Mouse (Mus musculus) adrenal gland, postnatal 25 days (tissue): Measurements from ENCODE around the gene Lonp2. TPM values are rescaled to one million over a fixed set of nuclear protein-coding genes. Genes with fewer than 3 reads are reported as not detected.

Experiments
- DNase-seq: peaks from one replicate; pipeline ENCODE4 v3.0.0; 2021; ENCODE audit warnings: mixed read lengths
- total RNA-seq: library from RNA; stranded (reverse); gene quantifications from 2 replicates; pipeline ENCODE4 v1.2.3, GENCODE M21; 2021

Lonp2 gene
- total RNA-seq, 1 experiment from 2014 or later, result 109 TPM

DNA sequence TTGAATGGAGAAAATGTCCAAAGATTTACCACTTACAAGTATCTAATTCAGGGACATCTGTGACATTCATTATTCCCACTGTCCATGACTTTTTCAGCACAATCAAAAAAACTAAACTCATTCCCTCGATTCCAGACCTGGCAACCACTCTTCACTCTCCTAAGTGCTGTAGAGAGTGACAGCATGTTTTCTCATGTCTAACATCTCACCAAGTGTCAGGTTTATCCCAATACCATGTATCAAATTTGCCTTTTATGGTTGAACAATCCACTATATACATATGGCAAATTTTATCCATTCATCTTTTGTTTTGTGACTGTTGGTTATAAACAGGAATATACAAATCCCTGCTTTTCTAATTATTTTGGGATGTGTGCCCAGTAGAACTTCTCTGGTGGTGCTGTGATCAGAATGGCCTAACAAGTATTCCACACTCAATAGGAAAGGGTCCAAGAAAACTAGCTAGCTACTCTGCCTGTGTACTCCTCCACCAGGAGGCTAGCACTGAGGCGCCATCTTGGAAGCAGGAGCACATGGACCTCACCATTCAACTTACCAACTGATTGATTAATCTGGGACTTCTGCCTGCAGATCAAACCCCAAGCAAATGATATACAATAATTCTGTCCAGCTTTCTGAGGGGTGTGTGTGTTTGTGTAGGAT lies 94.6 kb downstream of the Lonp2 start:
- no peak for DNase-seq

DNA sequence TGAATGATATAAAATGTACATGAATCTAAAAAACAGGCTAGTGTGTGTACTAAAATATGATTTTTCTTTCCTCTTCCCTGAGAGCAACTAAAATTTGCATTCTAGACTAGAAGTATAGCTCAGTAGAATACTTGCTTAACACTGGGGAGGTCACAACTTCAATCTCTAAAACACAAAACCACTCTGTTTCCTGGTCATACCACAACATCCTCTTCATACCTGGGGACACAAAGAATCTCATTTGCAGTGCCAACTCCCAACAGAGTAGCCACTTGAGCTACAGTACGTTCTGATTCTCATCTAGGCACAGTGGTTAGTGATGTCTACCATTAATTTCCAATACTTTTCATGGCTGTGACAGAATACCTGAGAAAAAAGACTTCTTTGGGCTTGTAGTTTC lies 95.5 kb downstream of the Lonp2 start:
- no peak for DNase-seq

DNA sequence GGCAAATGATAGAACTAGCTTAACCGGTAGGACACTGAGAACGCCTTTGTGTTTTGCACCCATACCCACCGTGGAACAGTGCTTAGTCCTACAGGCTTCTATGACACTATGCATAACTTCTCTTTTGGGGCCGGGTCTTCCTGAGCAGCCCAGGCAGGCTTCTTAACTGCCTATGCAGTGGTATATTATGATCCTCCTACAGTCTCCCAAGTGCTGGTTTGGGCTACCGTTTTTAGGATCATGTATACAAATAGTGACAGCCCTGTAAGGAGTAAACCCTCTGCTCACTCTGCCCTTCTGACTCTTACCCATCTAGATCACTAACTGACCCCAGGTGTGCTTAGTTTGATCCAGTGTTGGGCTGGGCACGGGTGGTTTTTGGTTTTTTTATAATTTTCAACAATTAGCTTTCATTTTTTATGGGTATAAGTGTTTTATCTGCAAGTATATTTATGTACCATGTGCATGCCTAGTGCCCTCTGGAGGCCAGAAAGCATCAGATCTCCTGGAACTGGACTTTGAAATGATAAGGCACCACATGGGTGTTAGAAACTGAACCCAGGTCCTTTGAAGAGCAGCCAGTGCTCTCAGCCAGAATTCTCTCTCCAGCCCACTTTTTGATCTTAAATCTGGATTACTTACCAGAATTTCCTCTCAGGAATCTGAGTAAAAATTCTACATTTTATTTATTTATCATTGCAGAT lies 97.1 kb downstream of the Lonp2 start:
- DNase-seq, result no peak

DNA sequence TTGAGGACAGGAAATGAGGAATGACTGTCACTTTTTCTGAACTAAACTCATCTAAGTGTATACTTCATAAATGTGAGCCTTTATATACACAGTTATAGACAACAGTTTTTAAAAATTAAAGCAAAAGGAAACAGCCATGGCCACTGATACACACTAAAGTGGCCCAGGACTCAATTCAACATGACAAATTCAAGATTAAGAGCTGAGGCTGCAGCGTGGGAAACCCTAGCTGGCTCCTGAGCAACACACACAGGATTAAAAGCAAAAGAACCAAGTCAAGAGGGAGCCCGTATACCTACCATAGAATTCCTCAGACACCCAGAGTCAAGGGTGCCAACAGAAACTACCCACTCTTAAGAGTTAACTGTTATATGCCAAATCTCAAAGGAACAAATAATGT lies 97.6 kb downstream of the Lonp2 start:
- no peak for DNase-seq

GRCm38 (mm10) chr8:86726959-86727358 lies 103.1 kb downstream of the Lonp2 start:
- DNase-seq, result no peak

DNA sequence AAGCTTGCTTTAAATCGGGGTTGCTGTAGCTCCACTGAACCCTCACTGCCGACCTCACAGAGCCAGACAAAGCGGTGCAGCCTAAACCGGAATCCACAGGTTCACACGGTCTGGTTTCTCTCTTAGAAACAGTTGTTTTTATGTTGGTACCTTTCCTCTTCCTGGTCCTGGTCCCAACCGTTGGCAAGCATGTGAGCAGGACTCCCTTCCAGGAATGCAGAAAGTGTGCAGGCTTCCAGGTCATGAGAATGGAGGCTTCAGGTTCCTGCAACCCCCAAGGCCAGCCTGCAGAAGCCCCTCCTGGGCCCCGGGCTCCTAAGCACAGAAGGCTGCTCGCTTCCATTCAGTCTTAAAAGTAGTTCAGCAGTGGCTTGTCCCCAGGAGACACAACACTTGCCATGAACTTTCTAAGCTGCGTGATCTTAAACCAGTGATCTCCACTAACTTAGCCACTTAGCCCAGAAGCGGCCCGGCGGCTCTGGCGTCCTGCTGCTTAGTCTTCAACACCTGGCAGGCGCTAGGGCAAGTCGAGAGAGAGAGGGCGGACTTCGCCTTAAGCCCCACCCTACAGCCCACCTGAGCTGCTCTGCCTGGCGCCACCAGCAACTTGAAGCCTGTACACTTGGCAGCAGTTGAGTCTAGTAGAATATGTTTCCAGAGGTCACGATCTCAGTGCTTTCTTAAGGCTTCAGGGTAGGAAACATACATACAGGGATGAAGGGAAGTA lies 104.5 kb downstream of the Lonp2 start:
- DNase-seq, result no peak

- DNase-seq, result no peak
These were observed 106.5 kb downstream of the Lonp2 start for GRCm38 (mm10) chr8:86730303-86730702.

DNA sequence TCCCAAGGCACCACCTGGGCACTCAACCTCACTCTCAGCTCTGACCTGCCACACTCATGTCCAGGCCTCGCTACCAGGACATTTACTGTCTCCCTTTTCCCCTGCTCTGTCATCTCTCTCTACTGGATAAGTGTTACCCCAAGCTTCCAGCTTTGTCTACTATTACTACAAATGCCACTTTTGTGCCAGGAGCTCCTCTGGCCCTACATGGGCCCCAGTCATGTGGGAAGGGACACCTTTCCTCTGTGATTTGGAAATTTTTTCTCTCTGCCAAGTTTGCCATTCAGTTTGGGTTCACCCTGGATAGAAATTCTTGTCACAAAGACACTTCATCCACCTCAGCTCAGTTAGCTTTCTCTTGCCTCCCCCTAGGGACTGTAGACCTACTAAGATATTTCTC lies 107.0 kb downstream of the Lonp2 start:
- DNase-seq, result no peak

DNA sequence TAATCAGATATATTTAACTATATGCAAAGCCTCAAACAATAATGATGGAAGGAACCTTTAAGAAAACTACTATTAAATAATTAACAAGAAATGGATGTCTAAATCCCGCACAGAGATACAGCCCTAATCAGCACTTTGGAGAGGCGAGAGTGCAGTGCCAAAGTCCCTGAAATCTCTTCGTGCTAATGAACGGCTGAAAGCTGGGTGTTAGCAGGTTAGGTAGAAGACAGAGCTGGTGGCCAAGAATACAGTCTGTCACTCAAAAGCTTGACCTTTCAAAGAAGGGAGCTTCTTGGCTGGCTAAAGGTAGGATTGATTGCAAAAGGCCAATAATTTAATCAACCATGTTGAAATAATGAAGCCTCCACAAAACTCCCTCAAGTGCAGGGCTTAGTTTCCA lies 110.3 kb downstream of the Lonp2 start:
- no peak for DNase-seq

GRCm38 (mm10) chr8:86734954-86735353 lies 111.1 kb downstream of the Lonp2 start:
- no peak for DNase-seq

DNA sequence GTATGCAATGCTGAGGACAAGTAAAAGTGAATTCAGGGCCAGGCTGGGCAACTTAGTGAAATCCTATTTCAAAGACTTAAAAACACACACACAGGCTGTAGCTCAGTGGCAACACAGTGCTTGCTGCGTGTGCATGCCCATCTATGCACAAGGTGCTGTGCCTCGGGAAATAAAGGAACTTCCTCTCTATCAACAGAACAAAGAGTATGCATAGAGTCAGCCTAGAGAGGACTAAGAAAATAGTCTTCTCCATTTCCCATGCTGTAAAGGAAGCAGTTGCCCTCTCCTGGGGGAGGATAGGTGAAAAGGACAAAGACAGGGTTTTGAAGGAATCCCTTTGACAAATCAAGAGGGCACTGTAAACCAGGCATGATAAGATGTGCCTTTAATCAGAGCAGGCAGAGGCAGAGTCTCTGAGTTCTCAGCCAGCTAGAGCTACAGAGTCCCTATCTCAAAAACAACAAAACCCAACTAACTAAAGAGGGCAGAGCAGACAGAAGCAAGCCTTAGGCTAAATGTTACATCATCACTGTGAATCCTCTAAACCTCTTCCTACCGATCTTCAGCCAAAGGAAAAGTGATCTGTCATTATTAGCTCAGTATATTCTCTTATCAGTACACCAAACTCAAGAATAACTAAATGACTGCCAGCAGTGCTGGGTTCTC lies 111.7 kb downstream of the Lonp2 start:
- no peak for DNase-seq

DNA sequence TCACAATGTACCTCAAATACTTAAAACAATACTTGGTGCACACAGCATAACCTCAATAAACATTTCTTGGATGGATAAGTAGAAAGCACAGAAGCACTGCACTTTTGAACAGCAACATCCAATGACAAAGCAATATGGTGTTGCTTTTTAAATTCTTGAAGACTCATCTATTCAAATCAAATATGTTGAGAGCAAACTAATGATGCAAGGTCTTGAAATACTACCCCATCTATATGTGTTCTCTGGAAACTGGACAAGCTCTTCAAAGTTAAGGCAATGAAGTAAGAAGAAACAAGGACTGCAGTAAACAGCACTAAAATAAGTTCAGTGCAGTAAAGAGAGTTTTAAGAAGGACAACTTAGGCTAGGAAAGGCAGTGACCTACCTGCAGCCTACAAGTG lies 117.1 kb downstream of the Lonp2 start:
- no peak for DNase-seq

GRCm38 (mm10) chr8:86741627-86742026 lies 117.8 kb downstream of the Lonp2 start:
- no peak for DNase-seq

DNA sequence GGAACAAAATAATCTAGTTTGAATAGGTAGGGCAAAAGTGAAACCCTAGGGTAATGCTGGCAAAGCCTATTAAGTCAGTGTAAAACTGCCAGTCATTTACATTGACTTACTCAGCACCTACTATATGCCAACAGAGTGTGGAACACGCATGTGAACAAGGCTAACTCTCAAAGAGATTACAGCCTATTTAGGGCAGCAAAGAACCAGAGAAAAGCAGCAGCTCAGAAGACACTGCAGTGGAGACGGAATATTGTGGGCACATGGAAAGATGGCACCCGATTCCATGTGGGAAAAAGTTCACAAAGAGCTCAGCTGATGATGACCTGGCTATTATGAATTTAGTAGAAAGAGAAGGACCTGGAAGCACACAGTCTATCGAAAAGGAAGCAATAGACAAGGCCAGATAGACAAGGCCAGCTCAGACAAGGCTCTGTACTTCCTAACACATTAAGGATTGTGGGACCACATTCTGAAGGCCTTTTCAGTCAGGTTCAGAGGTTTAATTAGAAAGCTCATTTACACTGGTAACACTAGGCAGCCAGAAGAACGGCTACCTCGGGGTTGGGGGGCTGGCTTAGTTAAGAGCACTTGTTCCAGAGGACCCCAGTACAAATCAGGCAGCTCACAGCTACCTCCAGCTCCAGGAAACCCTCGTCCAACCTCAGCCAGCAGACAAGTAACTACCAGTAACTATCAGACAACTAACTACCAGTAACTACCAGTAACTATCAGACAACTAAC lies 118.9 kb downstream of the Lonp2 start:
- DNase-seq, result no peak

- no peak for DNase-seq
These were observed 120.7 kb downstream of the Lonp2 start for GRCm38 (mm10) chr8:86744313-86745220.

GRCm38 (mm10) chr8:86745221-86745934 lies 121.5 kb downstream of the Lonp2 start, which contains the start of the genes Gm10638 and Siah1a:
Gm10638 (plus strand) TSS chr8:86745699.
Siah1a (minus strand) TSS chr8:86745934.
- DNase-seq, result peak; percentile 69

GRCm38 (mm10) chr8:86745935-86746441 lies 122.1 kb downstream of the Lonp2 start:
- DNase-seq, result peak; percentile 97

DNA sequence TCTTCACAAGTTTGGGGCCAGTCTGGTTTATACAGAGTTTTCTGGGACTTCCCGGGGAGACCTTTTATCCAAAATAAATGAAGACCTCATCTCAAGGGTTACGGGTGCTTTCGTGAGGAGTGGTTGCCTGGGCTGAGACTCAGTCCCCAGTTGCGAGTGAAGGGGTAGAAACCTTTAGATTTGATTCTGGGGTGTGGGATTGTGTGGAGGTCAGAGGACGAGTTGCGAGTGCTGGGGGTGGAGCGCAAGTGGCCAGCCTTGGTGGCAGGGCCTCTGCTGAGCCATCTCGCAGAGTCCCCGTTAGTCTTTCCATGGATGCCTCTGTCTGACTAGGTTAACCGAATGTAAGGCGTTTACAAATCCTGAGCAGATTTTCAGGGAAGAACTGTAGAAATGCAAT lies 122.7 kb downstream of the Lonp2 start:
- peak; percentile 29 for DNase-seq

DNA sequence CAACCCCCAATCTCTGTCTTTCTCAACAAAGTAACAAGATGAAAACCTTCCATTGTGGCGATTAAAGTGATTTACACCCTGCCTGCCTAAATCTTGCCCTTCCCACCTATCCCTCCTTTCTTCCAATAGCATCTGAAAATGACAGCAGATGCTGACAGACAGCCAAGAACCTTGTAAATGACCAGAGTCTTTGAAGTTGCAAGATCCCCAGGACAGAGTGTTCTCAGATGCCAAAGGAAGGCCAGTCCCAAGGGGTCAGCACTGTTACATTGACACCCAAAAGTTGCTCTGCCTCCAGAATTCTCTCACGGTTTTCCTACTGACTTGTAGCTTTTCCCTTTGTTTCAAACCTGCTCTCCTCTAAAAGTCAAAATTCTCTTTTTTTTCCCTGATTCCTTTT lies 126.0 kb downstream of the Lonp2 start:
- no peak for DNase-seq
